Mouse (Mus musculus): Measurements from ENCODE around the gene Shh. TPM values are rescaled to one million over a fixed set of nuclear protein-coding genes. Genes with fewer than 3 reads are reported as not detected.

The Shh gene
- polyA plus RNA-seq, 1 experiment from 2014 or later = 5.6 TPM

- Histone ChIP-seq H3K4me1 (peaks cover 35% of the 10 kb centered on the region), H3K9ac (no peak overlapping the region), H3K4me2 (replicated peaks) (no peak overlapping the region), H3K4me3 (no peak overlapping the region), H3K27ac (no peak overlapping the region), H3K36me3 (no peaks in the 10 kb centered on the region), H3K27me3 (peaks cover 48% of the 10 kb centered on the region), H3K9me3 (replicated peaks) (no peaks in the 10 kb centered on the region)
- no peak for ATAC-seq (ENCODE audit: low FRiP score)
- 74% methylated on average over 5 of the region's 5 CpGs for WGBS
Measured at GRCm38 (mm10) chr5:28455721-28456120, 11.3 kb downstream of the Shh start.

GRCm38 (mm10) chr5:28454546-28454945 lies 12.5 kb downstream of the Shh start:
- no peaks in the 10 kb centered on the region for H3K9me3 ChIP-seq (replicated peaks)

GRCm38 (mm10) chr5:28453523-28453922 lies 13.5 kb downstream of the Shh start:
- ATAC-seq (ENCODE audit: low FRiP score) = no peak
- WGBS = 20% methylated on average over 3 of the region's 3 CpGs
- Histone ChIP-seq H3K4me1 (peaks cover 13% of the 10 kb centered on the region), H3K27me3 (peaks cover 29% of the 10 kb centered on the region), H3K27ac (no peak overlapping the region), H3K4me3 (no peak overlapping the region), H3K36me3 (no peaks in the 10 kb centered on the region), H3K9ac (no peak overlapping the region), H3K9me3 (replicated peaks) (no peaks in the 10 kb centered on the region), H3K4me2 (replicated peaks) (no peak overlapping the region)

More at GRCm38 (mm10) chr5:28454546-28454945, 12.5 kb downstream of the Shh start:
- ATAC-seq (ENCODE audit: low FRiP score) = no peak
- Histone ChIP-seq H3K9ac (no peak overlapping the region), H3K4me2 (replicated peaks) (no peak overlapping the region), H3K4me3 (no peak overlapping the region), H3K27ac (no peak overlapping the region), H3K36me3 (no peaks in the 10 kb centered on the region), H3K4me1 (peaks cover 23% of the 10 kb centered on the region), H3K27me3 (peaks cover 40% of the 10 kb centered on the region)
- WGBS = 89% methylated on average over 6 of the region's 6 CpGs

DNA sequence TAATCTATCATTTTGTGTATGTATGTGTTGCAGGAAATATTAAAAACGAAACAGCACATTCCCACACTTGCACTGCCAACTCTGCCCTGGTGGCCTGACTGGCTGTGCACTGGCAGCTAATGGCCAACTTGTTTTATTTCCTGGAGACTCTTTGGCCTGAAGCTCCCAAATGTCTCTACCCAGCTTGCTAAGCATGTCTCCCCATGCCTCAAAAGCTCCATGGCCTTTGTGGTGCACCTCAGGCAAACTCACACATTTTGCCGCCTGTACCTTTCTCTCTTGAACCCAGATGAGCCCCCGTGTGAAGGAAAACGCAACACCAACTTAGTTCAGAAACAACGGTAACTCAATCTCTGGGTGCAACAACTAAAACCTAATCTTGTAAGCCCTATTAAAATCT lies 14.0 kb downstream of the Shh start:
- peaks cover 25% of the 10 kb centered on the region for H3K27me3 ChIP-seq
- no peak overlapping the region for H3K9ac ChIP-seq
- 89% methylated on average over 5 of the region's 5 CpGs for WGBS
- no peak for ATAC-seq (ENCODE audit: low FRiP score)
- H3K4me1 ChIP-seq = peaks cover 9% of the 10 kb centered on the region
- H3K4me3 ChIP-seq = no peak overlapping the region
- H3K4me2 ChIP-seq (replicated peaks) = no peak overlapping the region
- no peaks in the 10 kb centered on the region for H3K9me3 ChIP-seq (replicated peaks)
- H3K27ac ChIP-seq = no peak overlapping the region
- H3K36me3 ChIP-seq = no peaks in the 10 kb centered on the region

- WGBS = 33% methylated on average over 6 of the region's 6 CpGs
- Histone ChIP-seq H3K4me2 (replicated peaks) (no peak overlapping the region), H3K4me1 (peaks cover 4% of the 10 kb centered on the region; the same call in 1 of the 2 replicates), H3K36me3 (no peaks in the 10 kb centered on the region), H3K9ac (no peak overlapping the region), H3K27ac (no peak overlapping the region), H3K4me3 (no peak overlapping the region), H3K27me3 (peaks cover 12% of the 10 kb centered on the region), H3K9me3 (replicated peaks) (no peaks in the 10 kb centered on the region)
- ATAC-seq (ENCODE audit: low FRiP score) = peak; percentile 86
Measured at GRCm38 (mm10) chr5:28451053-28451638, 15.9 kb downstream of the Shh start.

DNA sequence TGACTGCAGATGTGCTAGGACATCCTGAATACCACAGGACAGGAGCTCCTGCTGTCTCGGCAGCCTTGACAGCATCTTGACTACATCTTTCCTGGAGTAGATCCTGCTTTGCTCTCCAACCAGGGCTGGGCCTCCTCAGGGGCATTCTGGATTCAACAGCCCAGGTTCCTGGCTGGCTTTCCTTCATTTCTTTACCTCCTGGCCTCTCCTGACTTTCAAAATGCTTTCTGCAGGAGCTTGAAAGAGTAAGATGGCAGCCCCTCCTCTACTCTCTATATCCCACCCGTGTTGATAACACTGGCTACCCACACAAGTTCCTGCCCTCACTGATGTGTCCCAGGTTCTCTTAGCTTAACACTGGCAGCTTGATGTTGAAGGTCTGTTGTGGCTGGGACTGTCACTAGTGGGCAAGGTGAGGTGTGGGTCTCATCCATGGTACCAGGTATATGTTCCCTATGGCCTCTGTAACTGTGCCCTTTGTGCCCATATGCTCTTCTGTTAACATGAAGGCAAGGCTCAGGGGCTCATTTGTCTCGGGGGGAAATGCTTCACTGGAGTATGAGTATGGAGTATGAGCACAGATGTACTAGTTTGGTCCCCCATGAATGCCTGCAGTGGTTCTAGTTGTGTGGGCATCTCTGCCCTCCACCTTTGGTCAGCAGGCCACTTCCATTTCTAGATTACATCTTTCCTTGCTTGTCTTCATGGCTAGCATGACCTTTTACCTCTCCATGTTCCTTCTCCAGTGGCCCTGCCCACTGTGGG lies 16.7 kb downstream of the Shh start:
- Histone ChIP-seq H3K27ac (no peak overlapping the region), H3K4me2 (replicated peaks) (no peak overlapping the region), H3K4me1 (peaks cover 4% of the 10 kb centered on the region; the same call in 1 of the 2 replicates), H3K9ac (no peak overlapping the region), H3K36me3 (no peaks in the 10 kb centered on the region), H3K9me3 (replicated peaks) (no peaks in the 10 kb centered on the region), H3K4me3 (no peak overlapping the region), H3K27me3 (peaks cover 4% of the 10 kb centered on the region)
- 61% methylated on average over 3 of the region's 3 CpGs for WGBS
- ATAC-seq (ENCODE audit: low FRiP score) = no peak

DNA sequence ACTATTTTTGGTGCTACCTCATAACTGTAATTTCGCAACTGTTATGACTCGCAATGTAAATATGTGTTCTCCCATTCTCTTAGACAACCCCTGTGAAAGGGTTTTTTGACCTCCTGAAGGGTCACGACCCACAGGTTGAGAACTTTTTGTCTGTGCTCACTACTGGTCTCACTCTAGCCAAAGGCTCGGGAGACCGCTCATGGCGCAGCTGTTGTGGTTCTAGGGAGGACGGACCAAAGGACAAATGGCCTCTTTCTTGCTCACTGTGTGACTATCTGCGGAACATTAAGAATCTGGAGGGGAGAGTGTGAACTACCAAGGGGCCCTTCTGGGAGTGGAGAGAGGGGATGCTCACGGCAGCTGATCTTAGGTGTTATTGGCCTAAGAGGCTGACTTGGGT lies 41.1 kb downstream of the Shh start:
- no peak overlapping the region for H3K4me2 ChIP-seq (replicated peaks)
- no peak overlapping the region for H3K4me3 ChIP-seq
- H3K27me3 ChIP-seq = no peaks in the 10 kb centered on the region
- 88% methylated on average over 9 of the region's 9 CpGs for WGBS
- no peak overlapping the region for H3K9ac ChIP-seq
- no peak for ATAC-seq (ENCODE audit: low FRiP score)
- no peaks in the 10 kb centered on the region for H3K9me3 ChIP-seq (replicated peaks)
- H3K4me1 ChIP-seq = no peaks in the 10 kb centered on the region
- no peak overlapping the region for H3K27ac ChIP-seq
- H3K36me3 ChIP-seq = no peaks in the 10 kb centered on the region

GRCm38 (mm10) chr5:28423781-28424180 lies 43.3 kb downstream of the Shh start:
- ATAC-seq (ENCODE audit: low FRiP score) = no peak
- no peak overlapping the region for H3K4me2 ChIP-seq (replicated peaks)
- no peaks in the 10 kb centered on the region for H3K9me3 ChIP-seq (replicated peaks)
- no peaks in the 10 kb centered on the region for H3K27me3 ChIP-seq
- no peak overlapping the region for H3K4me3 ChIP-seq
- H3K27ac ChIP-seq = no peak overlapping the region
- no peak overlapping the region for H3K9ac ChIP-seq
- WGBS = 74% methylated on average over 4 of the region's 4 CpGs
- H3K4me1 ChIP-seq = no peaks in the 10 kb centered on the region
- H3K36me3 ChIP-seq = peaks cover 15% of the 10 kb centered on the region

- no peak overlapping the region for H3K4me3 ChIP-seq
- no peak overlapping the region for H3K4me2 ChIP-seq (replicated peaks)
- no peak overlapping the region for H3K27ac ChIP-seq
- no peaks in the 10 kb centered on the region for H3K27me3 ChIP-seq
- H3K36me3 ChIP-seq = peaks cover 42% of the 10 kb centered on the region
- no peaks in the 10 kb centered on the region for H3K9me3 ChIP-seq (replicated peaks)
- H3K9ac ChIP-seq = no peak overlapping the region
- whole genome bisulfite sequencing = 86% methylated on average over 12 of the region's 12 CpGs
- H3K4me1 ChIP-seq = no peaks in the 10 kb centered on the region
- no peak for ATAC-seq (ENCODE audit: low FRiP score)
Measured at GRCm38 (mm10) chr5:28419640-28420265, 47.3 kb downstream of the Shh start.

DNA sequence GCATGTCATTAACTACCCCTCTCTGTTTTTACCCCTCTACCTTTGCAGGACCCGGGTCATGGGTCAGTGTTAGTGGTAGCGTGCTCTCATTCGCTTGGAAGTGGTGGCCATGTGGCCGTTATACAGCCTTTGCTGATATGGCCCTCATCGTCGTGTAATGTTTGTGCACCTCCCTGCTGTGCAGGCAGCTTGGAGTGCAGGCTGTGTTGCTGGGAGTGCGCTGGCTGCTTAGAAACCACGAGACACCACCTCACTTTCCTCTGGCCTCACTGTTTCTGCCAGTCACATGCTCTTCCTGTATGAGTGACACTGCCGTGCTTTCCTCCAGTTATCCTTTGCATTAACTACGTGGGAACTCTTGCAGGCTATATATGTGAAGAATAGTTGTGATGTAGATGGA lies 48.3 kb downstream of the Shh start:
- Histone ChIP-seq H3K9me3 (replicated peaks) (no peaks in the 10 kb centered on the region), H3K27me3 (no peaks in the 10 kb centered on the region), H3K9ac (no peak overlapping the region), H3K4me3 (no peak overlapping the region), H3K36me3 (peaks cover 52% of the 10 kb centered on the region), H3K4me2 (replicated peaks) (no peak overlapping the region), H3K4me1 (no peaks in the 10 kb centered on the region), H3K27ac (no peak overlapping the region)
- no peak for ATAC-seq (ENCODE audit: low FRiP score)
- WGBS = 86% methylated on average over 10 of the region's 10 CpGs

DNA sequence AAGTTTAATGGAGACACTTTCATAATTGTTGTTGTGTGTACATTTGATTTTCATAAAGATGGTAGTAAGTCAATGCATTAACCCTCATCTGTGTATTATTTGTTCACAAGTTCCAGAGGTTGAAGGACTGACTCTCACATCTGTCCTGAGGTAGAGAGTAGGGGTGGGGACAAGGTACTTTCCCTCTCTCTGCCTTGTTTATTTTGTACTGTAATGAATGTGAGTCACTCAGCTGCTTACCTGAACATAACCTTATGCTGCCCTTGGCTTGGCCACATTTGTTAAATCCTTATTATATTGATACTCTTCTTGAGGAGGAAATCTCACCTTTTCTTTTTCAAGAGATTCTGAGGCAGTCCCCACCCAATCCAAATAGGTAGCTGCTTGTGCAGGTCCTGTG lies 51.0 kb downstream of the Shh start:
- no peaks in the 10 kb centered on the region for H3K9me3 ChIP-seq (replicated peaks)
- no peak for ATAC-seq (ENCODE audit: low FRiP score)
- no peak overlapping the region for H3K4me3 ChIP-seq
- no peak overlapping the region for H3K27ac ChIP-seq
- H3K27me3 ChIP-seq = no peaks in the 10 kb centered on the region
- no peak overlapping the region for H3K9ac ChIP-seq
- H3K4me1 ChIP-seq = no peaks in the 10 kb centered on the region
- H3K4me2 ChIP-seq (replicated peaks) = no peak overlapping the region
- H3K36me3 ChIP-seq = peaks cover 72% of the 10 kb centered on the region

DNA sequence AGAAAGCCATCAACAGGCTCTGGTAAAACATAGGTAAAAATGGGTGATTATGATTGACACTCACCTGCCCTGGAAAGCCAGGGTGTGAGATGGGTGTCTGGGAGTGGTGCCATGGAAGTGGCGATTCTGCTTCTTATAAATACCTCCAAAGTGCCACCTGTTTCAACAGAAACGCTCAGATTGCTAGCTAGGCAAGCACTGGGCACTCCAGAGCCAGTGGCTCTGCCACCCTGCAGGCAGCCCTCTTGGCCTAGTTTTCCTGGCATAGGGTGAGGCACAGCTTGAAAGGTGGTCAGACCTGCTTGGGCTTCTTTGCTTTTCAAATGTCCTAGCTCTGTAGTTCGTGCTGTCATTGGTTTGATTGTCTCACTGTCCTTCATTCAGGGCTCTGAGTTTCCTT lies 53.0 kb downstream of the Shh start:
- no peaks in the 10 kb centered on the region for H3K9me3 ChIP-seq (replicated peaks)
- no peak for ATAC-seq (ENCODE audit: low FRiP score)
- no peak overlapping the region for H3K9ac ChIP-seq
- H3K27ac ChIP-seq = no peak overlapping the region
- no peaks in the 10 kb centered on the region for H3K27me3 ChIP-seq
- H3K4me2 ChIP-seq (replicated peaks) = no peak overlapping the region
- no peaks in the 10 kb centered on the region for H3K4me1 ChIP-seq
- peaks cover 72% of the 10 kb centered on the region for H3K36me3 ChIP-seq
- no peak overlapping the region for H3K4me3 ChIP-seq
- 94% methylated on average over 3 of the region's 3 CpGs for WGBS
